Mouse (Mus musculus) kidney, embryonic 15.5 days (tissue): ENCODE measurements around the gene Mroh2a. TPM values are rescaled to one million over a fixed set of nuclear protein-coding genes. Genes with fewer than 3 reads are reported as not detected.

ENCODE experiments used
- ATAC-seq: fragments of 200-750 bp; cut with Nextera tagmentation; replicated peaks from 2 replicates; pipeline ENCODE4 v1.8.0; 2017; ENCODE audit warnings: moderate TSS enrichment; ENCODE audit not compliant: low FRiP score
- H3K27ac ChIP-seq: fragments of 300-500 bp; sonication (generic); 2 replicates; pipeline ENCODE4 v1.5.1; 2015; ENCODE audit warnings: mild to moderate bottlenecking, inconsistent platforms
- H3K27me3 ChIP-seq: fragments of 300-500 bp; sonication (generic); 2 replicates; pipeline ENCODE4 v1.6.1; 2015; ENCODE audit warnings: inconsistent platforms
- H3K36me3 ChIP-seq: fragments of 300-500 bp; sonication (generic); 2 replicates; pipeline ENCODE4 v1.6.1; 2015; ENCODE audit warnings: inconsistent platforms
- H3K4me1 ChIP-seq: fragments of 300-500 bp; sonication (generic); 2 replicates; pipeline ENCODE4 v1.6.1; 2015; ENCODE audit warnings: inconsistent platforms
- H3K4me2 ChIP-seq: fragments of 300-500 bp; sonication (generic); 2 replicates; pipeline ENCODE4 v1.6.1; 2015; ENCODE audit warnings: moderate library complexity, mild to moderate bottlenecking, inconsistent platforms
- H3K4me3 ChIP-seq: fragments of 300-500 bp; sonication (generic); replicated peaks from 2 replicates; pipeline ENCODE4 v1.5.1; 2015; ENCODE audit warnings: mild to moderate bottlenecking, inconsistent platforms
- H3K9ac ChIP-seq: fragments of 300-500 bp; sonication (generic); 2 replicates; pipeline ENCODE4 v1.6.1; 2015; ENCODE audit warnings: mild to moderate bottlenecking, inconsistent platforms
- H3K9me3 ChIP-seq: fragments of 300-500 bp; sonication (generic); replicated peaks from 2 replicates; pipeline ENCODE4 v1.6.1; 2016; ENCODE audit warnings: inconsistent platforms
- WGBS: fragments of 180-500 bp; shearing (Covaris S2); methylation state at CpG from one replicate; pipeline ENCODE4 v1.1.7; 2015; ENCODE audit warnings: mixed read lengths; 5-methylcytosine and 5-hydroxymethylcytosine counted together
- polyA plus RNA-seq: library from polyadenylated mRNA; unstranded; fragments of >200 nt; fragmentation: Nextera tagmentation; extraction: Ambion mirVana; gene quantifications from 2 replicates; pipeline ENCODE4 v1.2.1, GENCODE M21; 2015

Gene Mroh2a
- polyA plus RNA-seq, 1 experiment from 2014 or later, result 1.3 TPM

DNA sequence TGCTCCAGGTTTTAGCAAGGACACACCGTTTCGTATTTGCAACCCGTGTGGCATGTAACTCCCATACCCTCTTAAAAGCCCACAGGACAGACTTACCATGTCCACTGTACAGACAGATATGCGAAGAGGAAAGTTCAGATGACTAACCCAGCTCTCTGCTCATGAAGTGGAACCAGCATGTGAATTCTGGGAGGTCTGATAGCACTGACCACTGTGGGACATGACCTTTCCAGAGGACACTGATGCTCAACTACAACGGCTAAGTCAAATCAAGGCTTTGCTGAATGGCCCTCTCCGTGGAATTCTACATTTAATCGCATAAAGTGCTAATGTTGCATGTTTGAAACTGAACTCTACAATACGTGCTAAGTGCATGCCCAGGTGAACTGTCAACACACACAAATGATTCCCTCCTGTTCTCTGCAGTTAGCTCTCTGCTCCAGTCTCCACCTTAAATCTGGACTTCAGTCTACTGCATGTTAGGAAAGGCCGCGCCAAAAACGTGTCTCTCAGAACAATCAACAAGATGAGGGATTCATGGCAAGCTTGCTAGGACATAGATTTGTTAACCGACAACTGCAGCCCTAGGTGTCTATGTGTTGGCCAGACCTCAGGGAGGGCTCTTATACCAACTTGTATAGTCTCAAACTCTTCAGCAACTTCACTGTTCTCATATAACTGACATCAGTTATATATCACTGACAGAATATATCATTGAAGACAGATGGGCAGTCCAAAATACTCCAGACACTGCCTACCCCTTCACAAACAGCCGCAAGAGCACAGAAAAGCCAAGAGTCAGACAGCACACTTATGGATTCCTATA is 49.1 kb downstream of the Mroh2a start:
- no peak for ATAC-seq
- peaks cover 24% of the 10 kb centered on the region for H3K4me1 ChIP-seq
- H3K4me2 ChIP-seq, result peak overlapping the region; percentile 60
- H3K27me3 ChIP-seq, result no peaks in the 10 kb centered on the region
- no peak overlapping the region for H3K27ac ChIP-seq
- peaks cover 48% of the 10 kb centered on the region for H3K36me3 ChIP-seq
- H3K9ac ChIP-seq, result peak overlapping the region; percentile 67
- WGBS, result 66% methylated on average over 13 of the region's 13 CpGs
- H3K9me3 ChIP-seq, result no peaks in the 10 kb centered on the region
- H3K4me3 ChIP-seq, result peak overlapping the region; percentile 50

DNA sequence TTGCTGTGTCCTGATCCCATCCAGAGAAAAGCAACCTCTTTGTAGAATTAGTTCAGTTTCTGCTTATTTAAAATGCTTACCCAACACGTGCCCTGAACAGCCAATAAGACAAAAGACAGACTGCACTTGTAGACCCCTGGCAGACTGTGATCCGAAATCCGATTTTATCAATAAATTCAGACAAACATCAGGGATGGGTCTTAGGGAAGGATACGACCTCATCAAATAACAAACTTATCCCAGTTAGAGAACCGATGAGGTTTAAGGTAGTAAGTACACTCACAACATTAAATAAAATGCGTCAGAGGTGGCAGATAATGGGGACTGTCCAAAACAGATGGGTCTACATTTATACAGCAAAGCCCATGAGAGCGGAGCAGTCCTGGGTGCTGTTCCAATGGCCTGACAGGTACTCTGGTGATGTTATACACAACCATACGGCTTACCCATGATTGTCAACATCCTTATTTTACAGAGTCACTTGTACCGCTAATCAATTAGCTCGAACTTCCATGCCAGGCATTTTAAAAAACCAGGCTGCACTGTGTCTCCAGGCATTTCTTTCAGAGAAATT is 49.8 kb downstream of the Mroh2a start:
- peak overlapping the region; percentile 60 for H3K4me2 ChIP-seq
- no peaks in the 10 kb centered on the region for H3K9me3 ChIP-seq
- peak overlapping the region; percentile 86 for H3K27ac ChIP-seq
- peaks cover 24% of the 10 kb centered on the region for H3K4me1 ChIP-seq
- peak overlapping the region; percentile 67 for H3K9ac ChIP-seq
- peak overlapping the region; percentile 50 for H3K4me3 ChIP-seq
- H3K36me3 ChIP-seq, result peaks cover 43% of the 10 kb centered on the region
- WGBS, result 25% methylated on average over 10 of the region's 10 CpGs
- peak; percentile 41 for ATAC-seq
- H3K27me3 ChIP-seq, result no peaks in the 10 kb centered on the region

GRCm38 (mm10) chr1:88277098-88277817 is 50.5 kb downstream of the Mroh2a start, which contains the start of the genes Hjurp and Trpm8:
TSS of gene Hjurp (minus strand) at chr1:88277633.
TSS of gene Trpm8 (plus strand) at chr1:88277661.
- Histone ChIP-seq H3K4me1 (peaks cover 24% of the 10 kb centered on the region), H3K27ac (peak within 1 kb of the TSS; percentile 86), H3K27me3 (no peaks in the 10 kb centered on the region), H3K36me3 (peaks cover 37% of the 10 kb centered on the region), H3K4me3 (peak within 1 kb of the TSS; percentile 50), H3K9ac (peak within 1 kb of the TSS; percentile 67), H3K4me2 (peak within 1 kb of the TSS; percentile 60), H3K9me3 (no peaks in the 10 kb centered on the region)
- under 1% methylated on average over 50 of the region's 50 CpGs for WGBS
- ATAC-seq, result peak; percentile 98

DNA sequence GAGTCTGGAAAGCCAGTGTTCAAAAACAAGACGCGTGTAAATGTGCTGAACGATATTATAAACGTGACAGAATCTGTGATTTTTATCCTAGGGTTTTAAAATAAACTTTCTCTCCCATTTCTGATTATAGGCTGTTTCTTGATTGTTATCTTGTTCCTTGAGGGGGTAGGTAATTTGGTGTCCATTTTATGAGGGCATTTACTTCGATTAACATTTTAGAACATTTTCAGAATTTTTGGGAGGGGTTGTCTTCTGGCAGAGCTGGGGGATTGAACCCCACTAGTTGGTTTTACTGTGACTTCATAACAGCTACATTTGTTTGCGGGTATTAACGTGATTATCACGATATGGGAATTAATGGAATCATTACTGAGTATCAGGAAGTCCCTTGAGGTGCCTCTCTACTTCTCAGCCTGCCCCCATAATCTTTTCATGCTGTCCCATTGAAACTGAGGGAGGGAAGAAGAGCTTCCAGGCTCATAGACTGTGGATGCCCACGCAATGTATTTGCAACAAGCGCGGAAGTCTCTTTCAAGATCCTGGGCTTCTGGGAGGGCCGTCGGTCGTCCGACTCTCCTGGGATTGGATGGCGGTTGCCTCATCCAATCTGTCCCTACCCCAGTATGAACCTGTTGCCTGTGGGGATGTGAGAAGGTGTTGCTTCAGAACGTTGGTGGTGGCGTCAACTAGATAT is 51.2 kb downstream of the Mroh2a start:
- H3K4me1 ChIP-seq, result peaks cover 24% of the 10 kb centered on the region
- peak overlapping the region; percentile 60 for H3K4me2 ChIP-seq
- H3K36me3 ChIP-seq, result peaks cover 30% of the 10 kb centered on the region
- peak overlapping the region; percentile 67 for H3K9ac ChIP-seq
- no peaks in the 10 kb centered on the region for H3K27me3 ChIP-seq
- 69% methylated on average over 18 of the region's 18 CpGs for WGBS
- peak overlapping the region; percentile 50 for H3K4me3 ChIP-seq
- ATAC-seq, result no peak; the same call in 1 of the 2 replicates
- H3K27ac ChIP-seq, result no peak overlapping the region
- no peaks in the 10 kb centered on the region for H3K9me3 ChIP-seq

- H3K27ac ChIP-seq, result no peak overlapping the region
- 67% methylated on average over 9 of the region's 9 CpGs for WGBS
- H3K36me3 ChIP-seq, result peaks cover 16% of the 10 kb centered on the region
- no peak for ATAC-seq
- H3K9me3 ChIP-seq, result peaks cover 5% of the 10 kb centered on the region; the same call in 1 of the 2 replicates
- H3K4me3 ChIP-seq, result no peak overlapping the region
- no peak overlapping the region for H3K4me2 ChIP-seq
- H3K4me1 ChIP-seq, result peaks cover 24% of the 10 kb centered on the region
- no peak overlapping the region for H3K9ac ChIP-seq
- H3K27me3 ChIP-seq, result no peaks in the 10 kb centered on the region
Measured at GRCm38 (mm10) chr1:88279111-88280005, 52.6 kb downstream of the Mroh2a start.

- no peak overlapping the region for H3K4me2 ChIP-seq
- H3K36me3 ChIP-seq, result peaks cover 8% of the 10 kb centered on the region
- no peak for ATAC-seq
- no peaks in the 10 kb centered on the region for H3K27me3 ChIP-seq
- H3K4me3 ChIP-seq, result no peak overlapping the region
- peaks cover 13% of the 10 kb centered on the region; the same call in 1 of the 2 replicates for H3K9me3 ChIP-seq
- H3K9ac ChIP-seq, result no peak overlapping the region
- no peak overlapping the region for H3K27ac ChIP-seq
- 73% methylated on average over 15 of the region's 15 CpGs for WGBS
- H3K4me1 ChIP-seq, result peaks cover 22% of the 10 kb centered on the region
Measured at GRCm38 (mm10) chr1:88280006-88280690, 53.4 kb downstream of the Mroh2a start.

GRCm38 (mm10) chr1:88282301-88282700 is 55.5 kb downstream of the Mroh2a start:
- Histone ChIP-seq H3K36me3 (no peaks in the 10 kb centered on the region), H3K4me1 (peaks cover 5% of the 10 kb centered on the region; the same call in 1 of the 2 replicates), H3K27me3 (no peaks in the 10 kb centered on the region), H3K4me2 (no peak overlapping the region), H3K9ac (no peak overlapping the region), H3K27ac (no peak overlapping the region), H3K4me3 (no peak overlapping the region), H3K9me3 (peaks cover 22% of the 10 kb centered on the region)
- 61% methylated on average over 3 of the region's 3 CpGs for WGBS
- ATAC-seq, result no peak

- Histone ChIP-seq H3K36me3 (no peaks in the 10 kb centered on the region), H3K4me3 (no peak overlapping the region), H3K27me3 (no peaks in the 10 kb centered on the region), H3K9me3 (peaks cover 28% of the 10 kb centered on the region), H3K9ac (no peak overlapping the region), H3K27ac (no peak overlapping the region), H3K4me1 (no peaks in the 10 kb centered on the region), H3K4me2 (no peak overlapping the region)
- 78% methylated on average over 15 of the region's 15 CpGs for WGBS
- ATAC-seq, result no peak
Measured at GRCm38 (mm10) chr1:88283376-88284227, 56.8 kb downstream of the Mroh2a start.

- Histone ChIP-seq H3K27me3 (no peaks in the 10 kb centered on the region), H3K27ac (no peak overlapping the region), H3K9me3 (peaks cover 28% of the 10 kb centered on the region), H3K4me3 (no peak overlapping the region), H3K4me2 (no peak overlapping the region), H3K4me1 (no peaks in the 10 kb centered on the region), H3K9ac (no peak overlapping the region), H3K36me3 (no peaks in the 10 kb centered on the region)
- WGBS, result 61% methylated on average over 10 of the region's 10 CpGs
- ATAC-seq, result peak; percentile 27; the same call in 1 of the 2 replicates
Measured at GRCm38 (mm10) chr1:88284228-88284945, 57.6 kb downstream of the Mroh2a start.
